Mouse (Mus musculus) retina, postnatal 1 day (tissue): ENCODE results near the gene Ccdc17.

Experiments used
- DNase-seq: peaks from one replicate; pipeline ENCODE4 v3.0.0-alpha.2; 2012

Gene Ccdc17

DNA sequence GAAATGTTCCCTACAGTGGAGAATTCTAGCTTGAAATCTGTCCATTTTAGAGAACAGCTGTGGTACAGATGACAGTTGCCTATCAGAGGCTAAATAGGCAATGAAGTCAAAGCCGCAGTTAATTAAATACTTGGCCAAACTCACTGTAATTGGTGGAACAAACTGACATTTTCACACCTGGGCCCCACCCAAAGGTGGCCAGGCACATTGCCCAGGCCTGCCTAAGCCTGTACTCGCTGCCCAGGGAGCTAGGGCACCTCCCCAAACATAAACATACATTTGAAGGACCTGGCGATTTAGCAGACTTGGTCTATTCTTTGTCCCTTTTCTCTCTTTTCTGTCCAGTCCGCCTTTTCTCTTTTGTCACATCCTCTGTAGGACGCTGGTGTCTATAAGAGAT lies at the start of gene Ccdc17:
Gene Ccdc17 (plus strand): TSS at position 276 of the 400 bp plus-strand sequence.
- peak; percentile 2 for DNase-seq

GRCm38 (mm10) chr4:116550432-116550831 lies 46.0 kb upstream of the Ccdc17 start:
- no peak for DNase-seq

- no peak for DNase-seq
These were observed 43.4 kb upstream of the Ccdc17 start for GRCm38 (mm10) chr4:116553035-116553434.

DNA sequence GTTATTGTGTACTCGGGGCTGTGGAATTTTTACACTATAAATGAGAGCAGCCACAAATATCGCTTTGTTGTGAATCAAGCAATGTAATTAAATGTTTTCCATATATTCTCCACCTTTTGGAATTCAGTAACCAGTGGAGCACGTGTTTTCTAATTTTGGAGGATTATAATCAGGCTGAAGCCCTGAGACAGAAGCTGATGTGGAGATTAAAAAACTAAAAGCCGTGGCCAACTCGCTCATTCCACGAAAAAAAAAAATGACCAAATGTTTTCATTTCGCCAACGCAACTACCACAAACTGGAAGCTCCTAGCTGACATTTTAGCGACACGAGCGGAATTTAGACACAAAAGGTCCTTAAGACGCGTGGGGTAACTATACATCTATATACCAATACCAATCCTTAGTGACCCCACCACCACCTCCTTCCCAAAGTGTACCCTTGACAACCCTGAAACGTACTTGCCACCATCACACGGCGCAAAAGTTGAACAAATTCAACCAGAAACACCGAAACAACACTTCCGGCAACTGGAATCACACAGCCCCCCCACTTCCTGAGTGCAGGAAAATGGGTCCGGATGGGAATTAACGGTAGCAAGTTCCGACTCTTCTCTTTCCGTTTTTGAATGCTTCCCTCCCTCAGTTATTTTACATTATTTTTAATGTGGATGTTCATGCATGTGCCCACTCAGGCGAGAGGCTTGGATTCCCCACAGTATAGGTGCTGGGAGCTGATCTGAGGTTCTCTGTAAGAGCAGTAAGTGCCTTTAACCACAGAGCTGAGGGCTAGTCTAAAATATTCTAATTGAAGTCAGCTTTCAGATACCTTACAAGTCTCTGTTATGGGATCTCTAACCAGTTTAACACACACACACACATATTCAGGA lies 40.8 kb upstream of the Ccdc17 start, which contains the start of gene Tmem69:
Gene Tmem69 (minus strand): TSS at position 524 of the 888 bp plus-strand sequence.
- DNase-seq = peak; percentile 90

DNA sequence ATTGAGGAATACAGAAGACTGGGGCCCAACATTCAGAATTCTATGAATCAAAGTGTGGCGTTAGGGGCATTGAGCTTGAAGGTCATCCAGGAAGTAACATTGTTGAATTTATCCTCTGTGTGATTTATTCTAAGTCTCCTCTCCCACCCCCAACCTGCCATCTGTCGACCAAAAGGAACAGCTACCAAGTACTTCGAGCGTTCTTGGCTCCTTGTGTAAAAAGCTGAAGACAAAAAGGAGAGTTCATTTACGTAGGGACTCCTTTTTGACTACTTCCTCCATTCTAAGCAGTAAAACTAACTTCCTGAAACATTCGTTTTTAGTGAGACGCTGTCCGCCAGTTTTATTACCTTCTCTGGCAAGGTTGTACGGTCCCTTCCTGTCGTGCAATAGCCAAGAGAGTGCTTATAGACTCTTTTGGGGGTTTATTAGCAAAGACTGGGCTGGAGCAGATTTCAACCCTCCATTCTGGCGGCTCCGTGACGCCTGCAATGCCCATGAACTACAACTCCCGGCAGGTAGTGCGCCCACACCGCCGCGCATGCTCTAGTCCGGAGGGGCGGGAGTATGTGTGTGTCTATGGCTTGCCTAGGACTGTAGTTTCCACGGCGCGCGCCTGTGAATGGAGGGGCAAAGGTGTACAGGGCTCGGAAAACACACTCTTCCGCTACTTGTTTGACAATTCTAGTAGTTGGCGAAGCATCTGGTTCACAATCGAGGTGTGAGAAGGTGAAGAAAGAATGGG lies 39.7 kb upstream of the Ccdc17 start:
- DNase-seq = peak; percentile 96

DNA sequence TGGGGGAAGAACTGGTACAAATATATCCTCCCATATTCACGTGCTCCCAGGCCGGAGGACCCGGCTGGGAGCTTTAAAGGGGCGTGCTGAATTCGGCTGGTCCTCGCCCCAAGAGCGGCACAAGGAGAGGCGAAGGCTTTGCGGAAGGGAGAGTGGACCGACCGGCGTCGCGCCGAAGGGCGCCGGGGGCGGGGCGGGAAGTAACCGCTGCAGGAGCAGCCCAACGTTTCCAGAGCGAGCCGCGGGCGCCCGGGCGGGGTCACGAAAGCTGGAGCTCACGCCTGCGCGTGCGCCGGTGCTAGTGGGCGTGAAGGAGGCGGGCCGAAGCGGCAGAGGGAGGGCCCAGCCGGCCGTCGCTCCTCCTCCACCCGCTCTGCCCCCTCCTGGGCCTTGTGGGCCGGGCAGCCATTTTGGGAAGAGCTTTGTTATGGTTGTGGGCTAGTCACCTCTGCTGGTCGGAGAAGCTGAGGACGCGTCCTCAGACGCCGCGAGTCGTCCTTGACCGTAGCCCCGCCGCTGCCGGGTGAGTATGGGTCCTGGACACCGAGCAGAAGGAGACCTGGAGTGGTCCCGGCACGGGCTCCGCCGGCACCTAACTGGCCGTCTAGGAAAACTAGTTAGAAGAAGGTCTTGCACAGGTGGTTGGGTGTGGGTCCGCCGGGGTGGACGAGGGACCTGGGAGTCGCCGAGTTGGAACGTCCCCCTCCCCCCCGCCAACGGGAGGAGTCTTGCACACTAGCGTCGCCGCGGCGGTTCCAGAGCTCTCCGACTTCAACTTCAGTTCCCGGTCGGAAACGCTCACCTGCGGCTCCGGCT lies 38.9 kb upstream of the Ccdc17 start, which contains the start of gene Gpbp1l1:
Gene Gpbp1l1 (plus strand): TSS at position 353 of the 816 bp plus-strand sequence.
- DNase-seq = peak; percentile 97

GRCm38 (mm10) chr4:116558151-116558882 lies 38.1 kb upstream of the Ccdc17 start:
- no peak for DNase-seq

DNA sequence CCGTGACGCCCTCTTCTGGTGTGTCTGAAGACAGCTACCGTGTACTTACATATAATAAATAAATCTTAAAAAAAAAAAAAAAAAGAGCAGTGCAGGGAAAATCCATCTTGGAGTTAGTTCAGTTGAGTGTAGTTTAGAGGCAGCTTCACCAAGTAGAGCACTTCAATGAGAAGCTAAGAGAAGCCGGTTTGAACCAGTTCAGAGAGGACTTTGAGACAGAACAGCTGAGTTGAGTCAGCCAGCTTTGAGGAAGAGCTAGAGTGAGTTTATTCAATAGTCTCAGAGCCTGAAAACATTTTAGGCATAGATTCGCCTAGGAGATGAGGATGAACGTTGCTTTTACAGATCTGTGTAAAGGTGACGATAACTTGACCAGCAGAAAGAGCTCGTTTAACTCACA lies 661 bp upstream of the Ccdc17 start:
- no peak for DNase-seq

- DNase-seq = peak; percentile 94
These were observed 776 bp downstream of the Ccdc17 start for GRCm38 (mm10) chr4:116596978-116597881.

- no peak for DNase-seq
These were observed 16.2 kb downstream of the Ccdc17 start for GRCm38 (mm10) chr4:116612621-116613020.

DNA sequence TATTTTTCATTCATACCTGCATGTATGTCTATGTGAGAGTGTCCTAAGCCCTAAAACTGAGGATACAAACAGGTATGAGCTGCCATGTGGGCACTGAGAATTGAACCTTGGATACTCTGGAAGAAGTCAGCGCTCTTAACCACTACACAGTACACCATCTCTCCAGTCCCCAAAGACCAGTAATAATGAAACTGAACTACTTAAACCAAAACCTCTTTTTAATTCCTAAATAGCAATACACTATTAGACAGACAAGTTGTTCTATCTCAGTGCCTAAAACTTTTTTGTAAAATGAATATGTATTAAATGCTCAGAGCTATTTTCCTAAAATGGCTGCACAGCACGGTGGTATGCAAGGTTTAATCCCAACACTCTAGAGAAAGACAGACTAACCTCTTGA lies 18.8 kb downstream of the Ccdc17 start:
- no peak for DNase-seq

- DNase-seq = no peak
These were observed 28.4 kb downstream of the Ccdc17 start for GRCm38 (mm10) chr4:116624831-116625230.

GRCm38 (mm10) chr4:116626658-116627358 lies 30.4 kb downstream of the Ccdc17 start:
- DNase-seq = peak; percentile 95

DNA sequence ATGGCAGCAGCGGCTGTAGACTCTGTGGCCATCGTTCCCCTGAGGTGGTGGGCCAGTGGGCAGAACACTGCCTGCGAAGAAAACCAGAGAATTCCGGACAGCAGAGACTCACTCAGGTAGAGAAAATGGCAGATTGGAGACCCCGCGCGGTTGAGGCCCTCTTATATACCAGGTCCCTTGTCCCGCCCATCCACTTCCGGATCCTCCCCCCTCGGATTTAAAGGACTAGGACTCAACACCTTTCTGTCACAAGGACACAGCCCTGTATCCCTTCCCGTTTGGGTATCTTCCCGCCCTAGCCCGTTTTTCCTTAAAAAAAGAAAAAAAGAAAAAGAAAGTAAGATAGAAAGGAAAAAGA lies 30.9 kb downstream of the Ccdc17 start:
- peak; percentile 96 for DNase-seq

DNA sequence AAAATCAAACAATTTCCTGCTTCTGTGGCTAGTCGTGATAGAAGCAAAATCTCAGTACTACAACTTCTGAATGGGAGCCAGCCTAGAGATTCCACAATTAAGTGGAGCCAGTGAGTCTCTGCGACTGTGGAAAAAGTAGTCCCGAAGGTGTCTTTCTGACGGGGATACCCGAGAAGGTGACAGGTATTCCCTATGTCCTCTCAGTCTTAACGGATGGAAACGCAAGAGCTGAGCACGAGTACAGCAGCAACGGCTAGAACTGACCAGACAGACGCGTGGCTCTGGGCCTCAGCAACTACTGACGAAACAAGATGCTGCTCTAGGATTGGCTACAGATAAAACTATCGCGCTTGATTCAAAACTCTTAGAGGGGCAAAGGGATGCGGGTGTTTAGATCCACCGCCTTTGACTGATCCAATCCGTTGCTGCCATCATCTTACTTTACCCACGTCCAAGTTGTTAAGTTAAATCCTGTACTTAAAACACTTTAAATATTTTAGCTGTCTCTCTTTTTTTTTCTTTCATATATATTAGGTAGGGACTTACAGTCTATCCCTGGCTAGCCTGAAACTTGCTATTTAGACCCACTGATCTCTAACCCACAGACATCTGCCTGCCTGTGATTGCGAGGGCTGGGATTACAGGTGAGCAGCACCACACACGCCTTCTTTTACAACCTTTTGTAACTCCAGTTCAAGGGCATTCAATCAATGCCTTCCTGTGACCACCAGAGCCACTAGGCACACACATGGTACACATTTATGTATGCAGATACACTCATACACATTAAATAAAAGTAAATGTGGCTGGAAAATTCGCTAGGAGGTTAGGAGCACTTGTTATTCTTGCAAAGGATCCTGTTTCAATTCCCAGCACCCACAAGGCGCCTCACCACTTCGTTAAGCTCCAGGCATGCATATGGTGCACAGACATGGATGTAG lies 31.5 kb downstream of the Ccdc17 start, which contains the start of gene Nasp:
Gene Nasp (minus strand): TSS at position 220 of the 941 bp plus-strand sequence.
- peak; percentile 92 for DNase-seq

DNA sequence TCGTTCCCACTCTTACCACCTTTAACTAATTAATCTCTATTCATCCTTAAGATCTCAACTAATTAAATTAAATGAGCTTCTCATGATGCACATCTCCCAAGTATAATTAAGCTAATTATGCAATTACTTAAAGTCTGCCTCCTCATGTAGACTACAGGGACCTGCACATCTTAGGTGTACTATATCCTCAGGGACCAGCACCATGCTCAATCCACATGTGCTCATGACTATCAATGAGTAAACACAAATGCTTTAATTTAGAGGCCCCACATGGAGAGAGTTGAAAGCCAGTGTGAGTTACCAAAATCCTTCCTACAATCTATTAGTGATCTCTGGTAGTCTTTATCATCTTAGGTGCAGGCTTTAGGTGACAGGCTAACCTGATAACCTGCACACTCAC lies 38.7 kb downstream of the Ccdc17 start:
- DNase-seq = no peak

DNA sequence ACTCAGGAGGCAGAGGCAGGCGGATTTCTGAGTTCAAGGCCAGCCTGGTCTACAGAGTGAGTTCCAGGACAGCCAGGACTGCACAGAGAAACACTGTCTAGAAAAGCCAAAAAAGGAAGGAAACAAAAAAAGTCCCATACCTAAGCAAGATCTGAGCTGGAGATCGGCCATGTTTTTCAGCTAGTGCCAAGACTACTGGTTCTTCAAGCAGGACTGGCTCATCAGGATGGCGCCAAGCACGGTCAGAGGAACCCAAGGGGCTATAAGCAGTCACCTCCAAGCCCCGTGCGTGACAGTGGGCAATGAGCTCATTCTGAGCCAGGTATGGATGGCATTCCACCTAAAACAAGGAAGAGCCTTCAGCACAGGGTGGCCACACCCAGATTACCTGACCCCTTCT lies 42.4 kb downstream of the Ccdc17 start:
- no peak for DNase-seq

- DNase-seq = no peak
These were observed 45.6 kb downstream of the Ccdc17 start for GRCm38 (mm10) chr4:116642071-116642470.

DNA sequence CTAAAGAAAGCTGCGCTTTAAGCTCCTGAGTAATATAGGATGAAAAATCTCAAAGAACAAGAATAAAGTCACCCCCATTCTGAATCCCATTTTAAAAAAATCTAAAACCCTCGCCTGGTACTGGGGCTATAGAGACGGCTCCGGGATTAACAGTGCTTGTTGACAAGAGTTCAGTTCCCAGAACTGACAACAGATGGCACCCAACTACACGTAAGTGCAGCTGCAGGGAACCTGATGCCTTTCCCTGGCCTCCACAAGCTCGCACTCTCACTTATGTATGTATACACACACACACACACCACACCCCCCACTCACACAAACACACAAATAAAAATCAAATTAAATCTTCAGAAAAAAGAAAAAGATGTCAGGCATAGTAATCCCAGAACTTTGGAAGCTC lies 47.9 kb downstream of the Ccdc17 start:
- DNase-seq = peak; percentile 63
